Mouse (Mus musculus) embryo, embryonic 10 days (tissue): ENCODE measurements around the gene Gm49388.

Source experiments
- DNase-seq: peaks from one replicate; pipeline ENCODE4 v3.0.0-alpha.2; 2015; ENCODE audit warnings: low spot score

Gm49388 gene

GRCm38 (mm10) chr7:127840886-127841285 is 55.5 kb downstream of the Gm49388 start:
- DNase-seq = peak; percentile 16

- peak; percentile 93 for DNase-seq
Measured at GRCm38 (mm10) chr7:127841340-127842000, 56.1 kb downstream of the Gm49388 start.

GRCm38 (mm10) chr7:127842001-127842718 is 56.8 kb downstream of the Gm49388 start:
- peak; percentile 90 for DNase-seq

- no peak for DNase-seq
Measured at GRCm38 (mm10) chr7:127849973-127850875, 64.8 kb downstream of the Gm49388 start.

GRCm38 (mm10) chr7:127850906-127851305 is 65.5 kb downstream of the Gm49388 start:
- DNase-seq = no peak
